Mouse (Mus musculus): ENCODE data around the gene Cenpf.

The Cenpf gene

GRCm38 (mm10) chr1:189627976-189628768 is 59.7 kb downstream of the Cenpf start:
- DNase-seq: peak; percentile 56 to 68

GRCm38 (mm10) chr1:189624756-189625155 is 63.1 kb downstream of the Cenpf start:
- no peak for DNase-seq

- no peak for DNase-seq
Measured at GRCm38 (mm10) chr1:189618970-189619740, 68.7 kb downstream of the Cenpf start.

- no peak for DNase-seq
Measured at GRCm38 (mm10) chr1:189617381-189617780, 70.5 kb downstream of the Cenpf start.

GRCm38 (mm10) chr1:189615246-189615645 is 72.6 kb downstream of the Cenpf start:
- DNase-seq: no peak

- no peak for DNase-seq
Measured at GRCm38 (mm10) chr1:189613076-189613475, 74.8 kb downstream of the Cenpf start.

- DNase-seq: no peak
Measured at GRCm38 (mm10) chr1:189611775-189612174, 76.1 kb downstream of the Cenpf start.

- DNase-seq: peak; percentile 63 to 74
Measured at GRCm38 (mm10) chr1:189608640-189609039, 79.2 kb downstream of the Cenpf start.

- DNase-seq: no peak
Measured at GRCm38 (mm10) chr1:189608039-189608438, 79.8 kb downstream of the Cenpf start.

GRCm38 (mm10) chr1:189605598-189606126 is 82.2 kb downstream of the Cenpf start:
- no peak for DNase-seq

GRCm38 (mm10) chr1:189597096-189597495 is 90.8 kb downstream of the Cenpf start:
- no peak for DNase-seq
